30 mouse cellular contexts compared by ENCODE assay signal in genomic region chr5:31844856-31845255, GRCm38 (mm10).
DNase-seq lines count a peak whose midpoint lies in the region; ATAC-seq and TF ChIP-seq lines count a peak whose summit lies in the region.
"Had no signal": no experiment of that assay in that cellular context is flagged by ENCODE, and none has a peak within 500 bp of the region (broad histone marks: within the 10 kb centered on the region; RNA-seq: fewer than 3 reads in every experiment).

No protein-coding gene starts in this region.

- no peak for TF ChIP-seq POLR2A in lung, adult 2 months (IDR thresholded peaks at IDR 0.05; ENCODE audit: borderline replicate concordance, extremely low read depth, low read depth, low read length)

- no peak overlapping the region for H3K27ac ChIP-seq in lung, postnatal 0 days (ENCODE audit: low read length)
- no peak overlapping the region for H3K27ac ChIP-seq in intestine, embryonic 16.5 days (ENCODE audit: low read length)
- H3K27ac ChIP-seq: embryonic facial prominence, embryonic 10.5 days; embryonic facial prominence, embryonic 13.5 days; forebrain, embryonic 10.5 days; forebrain, embryonic 13.5 days; heart, embryonic 15.5 days; hindbrain, embryonic 10.5 days; hindbrain, embryonic 13.5 days had no signal

- H3K27me3 ChIP-seq in lung, postnatal 0 days (replicated peaks; ENCODE audit: insufficient read depth, low read length): no peaks in the 10 kb centered on the region
- no peaks in the 10 kb centered on the region for H3K27me3 ChIP-seq in intestine, embryonic 16.5 days (replicated peaks; ENCODE audit: control insufficient read depth, insufficient read depth, low read length)
- H3K27me3 ChIP-seq: CH12.LX; embryonic facial prominence, embryonic 13.5 days; forebrain, embryonic 13.5 days; heart, embryonic 12.5 days; heart, embryonic 15.5 days; hindbrain, embryonic 13.5 days had no signal

- peak; percentile 70 for DNase-seq in lung, postnatal 0 days (ENCODE audit: low spot score)
- DNase-seq in lung, adult 2 months: no peak
- DNase-seq in 3T3-L1 (ENCODE audit: low read depth, low spot score) (peak; percentile 32), NIH3T3 (ENCODE audit: low read depth) (peak; percentile 58)
- no peak for DNase-seq in left cerebral cortex, postnatal 4 days
- no peak for DNase-seq in heart, adult 11 months
- DNase-seq: adrenal gland, postnatal 10 days; cerebellum, adult 11-12 months; cerebellum, adult 8-10 months; cerebellum, postnatal 10 days; cerebellum, postnatal 36 days; embryo, embryonic 11 days; gastrocnemius, postnatal 14 days; heart, adult 18-20 months; heart, postnatal 10 days; heart, postnatal 36 days; kidney, adult 11 months had no signal

- no peaks in the 10 kb centered on the region for H3K9me3 ChIP-seq in lung, postnatal 0 days (ENCODE audit: low read length)
- no peaks in the 10 kb centered on the region for H3K9me3 ChIP-seq in intestine, embryonic 16.5 days (ENCODE audit: control insufficient read depth, low read length)
- H3K9me3 ChIP-seq: embryonic facial prominence, embryonic 10.5 days; embryonic facial prominence, embryonic 13.5 days; forebrain, embryonic 10.5 days; forebrain, embryonic 13.5 days; G1E; heart, embryonic 12.5 days; heart, embryonic 15.5 days; hindbrain, embryonic 10.5 days; hindbrain, embryonic 13.5 days had no signal

- no peaks in the 10 kb centered on the region for H3K4me1 ChIP-seq in lung, postnatal 0 days (ENCODE audit: insufficient read depth, low read depth, low read length)
- no peaks in the 10 kb centered on the region for H3K4me1 ChIP-seq in lung, adult 2 months (ENCODE audit: control insufficient read depth, insufficient read depth, low read length)
- no peaks in the 10 kb centered on the region for H3K4me1 ChIP-seq in intestine, embryonic 16.5 days (ENCODE audit: control insufficient read depth, insufficient read depth, low read length)
- H3K4me1 ChIP-seq: embryonic facial prominence, embryonic 10.5 days; embryonic facial prominence, embryonic 13.5 days; forebrain, embryonic 10.5 days; forebrain, embryonic 13.5 days; heart, embryonic 12.5 days; hindbrain, embryonic 10.5 days; hindbrain, embryonic 13.5 days had no signal

- TF ChIP-seq CTCF in lung, postnatal 0 days (IDR thresholded peaks at IDR 0.05): 0 out of 2 replicates have a peak, but pooled peaks have one; percentile 14
- TF ChIP-seq CTCF in lung, adult 2 months (IDR thresholded peaks at IDR 0.05; ENCODE audit: insufficient read depth, low read length): no peak

- no peak overlapping the region for H3K9ac ChIP-seq in lung, postnatal 0 days (replicated peaks; ENCODE audit: low read depth)
- H3K9ac ChIP-seq in intestine, embryonic 16.5 days (ENCODE audit: low read depth, low read length): no peak overlapping the region
- H3K9ac ChIP-seq: embryonic facial prominence, embryonic 13.5 days; forebrain, embryonic 13.5 days; heart, embryonic 12.5 days; heart, embryonic 15.5 days; hindbrain, embryonic 13.5 days had no signal

- WGBS in lung, postnatal 0 days: 76% methylated on average over 3 of the region's 3 CpGs
- WGBS in lung, adult 2 months: 77% methylated on average over 3 of the region's 3 CpGs
- WGBS in intestine, embryonic 16.5 days: 73% methylated on average over 3 of the region's 3 CpGs

- no peak overlapping the region for H3K4me2 ChIP-seq in lung, postnatal 0 days (replicated peaks; ENCODE audit: low read depth, low read length)
- H3K4me2 ChIP-seq in intestine, embryonic 16.5 days (ENCODE audit: low read depth, low read length): no peak overlapping the region
- H3K4me2 ChIP-seq: embryonic facial prominence, embryonic 13.5 days; forebrain, embryonic 13.5 days; heart, embryonic 12.5 days; heart, embryonic 15.5 days; hindbrain, embryonic 13.5 days had no signal

- TF ChIP-seq EP300 in lung, postnatal 0 days (IDR thresholded peaks at IDR 0.05): no peak

- no peak overlapping the region for H3K4me3 ChIP-seq in lung, postnatal 0 days (ENCODE audit: low read depth, low read length)
- no peak overlapping the region for H3K4me3 ChIP-seq in lung, adult 2 months (replicated peaks; ENCODE audit: extremely low read depth, low read depth, low read length)
- no peak overlapping the region for H3K4me3 ChIP-seq in intestine, embryonic 16.5 days (ENCODE audit: low read length)
- H3K4me3 ChIP-seq: embryonic facial prominence, embryonic 10.5 days; embryonic facial prominence, embryonic 13.5 days; forebrain, embryonic 10.5 days; forebrain, embryonic 13.5 days; heart, embryonic 12.5 days; heart, embryonic 15.5 days; hindbrain, embryonic 10.5 days; hindbrain, embryonic 13.5 days had no signal

- intact Hi-C loops in left cerebral cortex, postnatal 4 days (cut with DNase I): no loop called here

- peak; percentile 38; the same call in 1 of the 2 replicates for ATAC-seq in lung, postnatal 0 days
- ATAC-seq in intestine, embryonic 16.5 days: peak; percentile 31; the same call in 1 of the 2 replicates
- ATAC-seq: forebrain, embryonic 13.5 days; forebrain, embryonic 16.5 days; hindbrain, embryonic 16.5 days had no signal

- no peaks in the 10 kb centered on the region for H3K36me3 ChIP-seq in lung, postnatal 0 days (ENCODE audit: insufficient read depth, low read length)
- no peaks in the 10 kb centered on the region for H3K36me3 ChIP-seq in intestine, embryonic 16.5 days (ENCODE audit: control insufficient read depth, insufficient read depth, low read length)
- H3K36me3 ChIP-seq: embryonic facial prominence, embryonic 10.5 days; embryonic facial prominence, embryonic 13.5 days; forebrain, embryonic 10.5 days; heart, embryonic 12.5 days; heart, embryonic 15.5 days; hindbrain, embryonic 10.5 days; hindbrain, embryonic 13.5 days had no signal

Comparison
In these comparisons a context has a peak if more than half of its experiments do, and no peak if none do; other contexts are left out.
1. DNase-seq: peak in lung, postnatal 0 days (single experiment), 3T3-L1 (single experiment) and NIH3T3 (single experiment); none in lung, adult 2 months (single experiment), left cerebral cortex, postnatal 4 days (single experiment) and heart, adult 11 months (single experiment).